Mouse (Mus musculus) MEL (cell line): ENCODE results near the gene Tex11. TPM values are rescaled to one million over a fixed set of nuclear protein-coding genes. Genes with fewer than 3 reads are reported as not detected.

Experiments used
- DNase-seq: peaks from one replicate; pipeline ENCODE4 v3.0.0; 2011; ENCODE audit warnings: low read depth, low spot score
- H3K27ac ChIP-seq: 2 replicates; pipeline ENCODE4 v1.5.1; 2012; ENCODE audit warnings: low read depth, mild to moderate bottlenecking, control low read depth, low read length, moderate library complexity; ENCODE audit not compliant: control insufficient read depth
- H3K27me3 ChIP-seq, 2 experiments: fragments of 150-350 bp in 1 of 2; sonication (generic) in 1 of 2; 2 replicates each; pipeline ENCODE4 v1.6.1; 2012; ENCODE audit warnings: low read length in 2 of 2, mild to moderate bottlenecking in 2 of 2, improper control_type of control experiment in 1 of 2, moderate library complexity in 1 of 2; ENCODE audit not compliant: insufficient read depth in 2 of 2, control insufficient read depth in 1 of 2
- H3K36me3 ChIP-seq, 2 experiments: 2 replicates each; pipeline ENCODE4 v1.6.1; 2012 to 2014; ENCODE audit warnings: low read length in 2 of 2, improper control_type of control experiment in 1 of 2, inconsistent platforms in 1 of 2, mild to moderate bottlenecking in 1 of 2; ENCODE audit not compliant: insufficient read depth in 2 of 2, control insufficient read depth in 1 of 2
- H3K4me1 ChIP-seq, 2 experiments: fragments of 150-350 bp in 1 of 2; sonication (generic) in 1 of 2; 2 replicates each; pipeline ENCODE4 v1.6.1; 2012; ENCODE audit warnings: low read length in 2 of 2, improper control_type of control experiment in 1 of 2, mild to moderate bottlenecking in 1 of 2; ENCODE audit not compliant: insufficient read depth in 2 of 2, control insufficient read depth in 1 of 2
- H3K4me3 ChIP-seq, 2 experiments: fragments of 150-350 bp in 1 of 2; sonication (generic) in 1 of 2; 2 replicates each; pipeline ENCODE4 v1.5.1; 2012; ENCODE audit warnings: low read depth in 2 of 2, low read length in 2 of 2, mild to moderate bottlenecking in 2 of 2, moderate library complexity in 2 of 2, control low read depth in 1 of 2, improper control_type of control experiment in 1 of 2; ENCODE audit not compliant: control insufficient read depth in 1 of 2, insufficient read depth in 1 of 2
- H3K79me2 ChIP-seq: 2 replicates; pipeline ENCODE4 v1.6.1; 2012; ENCODE audit warnings: mild to moderate bottlenecking, low read length, moderate library complexity; ENCODE audit not compliant: control insufficient read depth, poor library complexity, insufficient read depth
- H3K9ac ChIP-seq: 2 replicates; pipeline ENCODE4 v1.6.1; 2012; ENCODE audit warnings: low read depth, mild to moderate bottlenecking, control low read depth, low read length, moderate library complexity; ENCODE audit not compliant: control insufficient read depth, poor library complexity, severe bottlenecking
- H3K9me3 ChIP-seq: fragments of 150-350 bp; sonication (generic); replicated peaks from 2 replicates; pipeline ENCODE4 v1.6.1; 2012; ENCODE audit warnings: mild to moderate bottlenecking, low read length, improper control_type of control experiment, moderate library complexity; ENCODE audit not compliant: insufficient read depth
- CHD1 ChIP-seq: IDR thresholded peaks from 2 replicates; pipeline ENCODE4 v1.6.1; 2012; ENCODE audit warnings: low read depth, mild to moderate bottlenecking, inconsistent platforms, low read length, improper control_type of control experiment
- CHD2 ChIP-seq: IDR thresholded peaks from 2 replicates; pipeline ENCODE4 v1.6.1; 2011; ENCODE audit warnings: low read length, improper control_type of control experiment
- CTCF ChIP-seq, 3 experiments: IDR thresholded peaks in 2 of 3; conservative IDR thresholded peaks in 1 of 3; 2 replicates each; pipeline ENCODE4 v1.5.1; 2011 to 2012; ENCODE audit warnings: low read length in 3 of 3, low read depth in 2 of 3, mild to moderate bottlenecking in 2 of 3, improper control_type of control experiment in 1 of 3, inconsistent platforms in 1 of 3, mixed read lengths in 1 of 3, moderate library complexity in 1 of 3; ENCODE audit not compliant: control insufficient read depth in 1 of 3, insufficient read depth in 1 of 3, poor library complexity in 1 of 3, severe bottlenecking in 1 of 3
- E2F4 ChIP-seq: IDR thresholded peaks from 2 replicates; pipeline ENCODE4 v1.6.1; 2011; ENCODE audit warnings: low read depth, low read length, improper control_type of control experiment, borderline replicate concordance
- EP300 ChIP-seq, 2 experiments: IDR thresholded peaks; 2 replicates each; pipeline ENCODE4 v1.6.1; 2011; ENCODE audit warnings: improper control_type of control experiment in 2 of 2, low read length in 2 of 2, low read depth in 1 of 2, mild to moderate bottlenecking in 1 of 2
- ETS1 ChIP-seq: IDR thresholded peaks from 2 replicates; pipeline ENCODE4 v1.6.1; 2012; ENCODE audit warnings: low read depth, mild to moderate bottlenecking, inconsistent platforms, low read length, improper control_type of control experiment, moderate library complexity
- GABPA ChIP-seq: IDR thresholded peaks from 2 replicates; pipeline ENCODE4 v1.6.1; 2012; ENCODE audit warnings: low read depth, mild to moderate bottlenecking, inconsistent platforms, low read length, improper control_type of control experiment, moderate library complexity
- GATA1 ChIP-seq: IDR thresholded peaks from 2 replicates; pipeline ENCODE4 v1.6.1; 2011; ENCODE audit warnings: low read depth, low read length, improper control_type of control experiment
- HCFC1 ChIP-seq: IDR thresholded peaks from 2 replicates; pipeline ENCODE4 v1.6.1; 2012; ENCODE audit warnings: low read depth, mild to moderate bottlenecking, inconsistent platforms, low read length, improper control_type of control experiment, moderate library complexity
- JUND ChIP-seq: IDR thresholded peaks from 2 replicates; pipeline ENCODE4 v1.6.1; 2011; ENCODE audit warnings: low read depth, mild to moderate bottlenecking, improper control_type of control experiment, low read length
- KAT2A ChIP-seq: conservative IDR thresholded peaks from 2 replicates; pipeline ENCODE4 v1.6.1; 2012; ENCODE audit warnings: low read depth, low read length, improper control_type of control experiment, inconsistent platforms
- MAX ChIP-seq: IDR thresholded peaks from 2 replicates; pipeline ENCODE4 v1.6.1; 2011; ENCODE audit warnings: low read length, improper control_type of control experiment
- MEF2A ChIP-seq: IDR thresholded peaks from 2 replicates; pipeline ENCODE4 v1.6.1; 2014; ENCODE audit warnings: low read depth, mild to moderate bottlenecking, inconsistent platforms, low read length, improper control_type of control experiment; ENCODE audit not compliant: poor library complexity, insufficient replicate concordance, severe bottlenecking; ENCODE audit errors: extremely low read depth
- NELFE ChIP-seq: IDR thresholded peaks from 2 replicates; pipeline ENCODE4 v1.6.1; 2011; ENCODE audit warnings: low read depth, low read length, improper control_type of control experiment
- NRF1 ChIP-seq: IDR thresholded peaks from 2 replicates; pipeline ENCODE4 v1.6.1; 2014; ENCODE audit warnings: low read depth, mild to moderate bottlenecking, inconsistent platforms, low read length, improper control_type of control experiment, moderate library complexity; ENCODE audit not compliant: poor library complexity, insufficient read depth, severe bottlenecking
- POLR2AphosphoS2 ChIP-seq: IDR thresholded peaks from 2 replicates; pipeline ENCODE4 v1.6.1; 2011; ENCODE audit warnings: low read length, improper control_type of control experiment
- POLR2AphosphoS5 ChIP-seq: IDR thresholded peaks from 2 replicates; pipeline ENCODE4 v1.6.1; 2012; ENCODE audit warnings: low read depth, borderline replicate concordance, mild to moderate bottlenecking, inconsistent platforms, low read length, moderate library complexity, mixed read lengths
- RCOR1 ChIP-seq: IDR thresholded peaks from 2 replicates; pipeline ENCODE4 v1.6.1; 2012; ENCODE audit warnings: low read depth, mild to moderate bottlenecking, inconsistent platforms, low read length, improper control_type of control experiment
- SIN3A ChIP-seq: IDR thresholded peaks from 2 replicates; pipeline ENCODE4 v1.6.1; 2012; ENCODE audit warnings: low read length, improper control_type of control experiment, inconsistent platforms
- SMC3 ChIP-seq: IDR thresholded peaks from 2 replicates; pipeline ENCODE4 v1.6.1; 2011; ENCODE audit warnings: low read depth, low read length, improper control_type of control experiment
- TAL1 ChIP-seq: IDR thresholded peaks from 2 replicates; pipeline ENCODE4 v1.6.1; 2012; ENCODE audit warnings: mild to moderate bottlenecking, inconsistent platforms, low read length, moderate library complexity, mixed read lengths
- TBP ChIP-seq: IDR thresholded peaks from 2 replicates; pipeline ENCODE4 v1.8.0; 2011; ENCODE audit warnings: low read depth, low read length, improper control_type of control experiment
- TCF12 ChIP-seq: IDR thresholded peaks from 2 replicates; pipeline ENCODE4 v1.6.1; 2014; ENCODE audit warnings: low read depth, mild to moderate bottlenecking, inconsistent platforms, low read length, improper control_type of control experiment, moderate library complexity
- UBTF ChIP-seq: IDR thresholded peaks from 2 replicates; pipeline ENCODE4 v1.6.1; 2012; ENCODE audit warnings: low read depth, mild to moderate bottlenecking, inconsistent platforms, low read length, improper control_type of control experiment, moderate library complexity, borderline replicate concordance; ENCODE audit not compliant: insufficient read depth
- ZMIZ1 ChIP-seq: IDR thresholded peaks from 2 replicates; pipeline ENCODE4 v1.6.1; 2012; ENCODE audit warnings: low read depth, mild to moderate bottlenecking, inconsistent platforms, low read length, improper control_type of control experiment, moderate library complexity
- ZNF384 ChIP-seq: IDR thresholded peaks from 2 replicates; pipeline ENCODE4 v1.6.1; 2012; ENCODE audit warnings: low read depth, mild to moderate bottlenecking, inconsistent platforms, low read length, improper control_type of control experiment
- polyA plus RNA-seq, 2 experiments: library from polyadenylated mRNA; stranded (reverse) in 1 of 2; unstranded in 1 of 2; fragments of >175 nt in 1 of 2; fragments of >200 nt in 1 of 2; gene quantifications; 2 replicates each; pipeline versions ENCODE4 v1.2.1 to v1.2.4; 2012; ENCODE audit warnings: low replicate concordance in 2 of 2, low read depth in 1 of 2; ENCODE audit not compliant: insufficient read length in 2 of 2, insufficient read depth in 1 of 2, missing spikeins in 1 of 2
- total RNA-seq: library from RNA; depleted of rRNA; stranded (reverse); fragments of 300-350 nt; gene quantifications from 2 replicates; pipeline ENCODE4 v1.2.3, GENCODE M21; 2012

The Tex11 gene
- total and polyA plus RNA-seq, 3 experiments, result not detected

GRCm38 (mm10) chrX:101084192-101084591 is 24.7 kb upstream of the Tex11 start:
- Histone ChIP-seq H3K4me1 (peaks cover 0 to 5% of the 10 kb centered on the region in 2 experiments; a peak in 1 of 4 replicates), H3K9me3 (no peaks in the 10 kb centered on the region), H3K27me3 (no peaks in the 10 kb centered on the region), H3K79me2 (no peaks in the 10 kb centered on the region; the same call in 1 of the 2 replicates), H3K36me3 (no peaks in the 10 kb centered on the region), H3K27ac (no peak overlapping the region), H3K9ac (peak overlapping the region; percentile 68), H3K4me3 (peak overlapping the region; percentile 65 to 90)
- no peak for DNase-seq
- TF ChIP-seq MAX (no peak), JUND (no peak), POLR2AphosphoS2 (no peak), TAL1 (no peak), ZMIZ1 (no peak), NELFE (no peak)

DNA sequence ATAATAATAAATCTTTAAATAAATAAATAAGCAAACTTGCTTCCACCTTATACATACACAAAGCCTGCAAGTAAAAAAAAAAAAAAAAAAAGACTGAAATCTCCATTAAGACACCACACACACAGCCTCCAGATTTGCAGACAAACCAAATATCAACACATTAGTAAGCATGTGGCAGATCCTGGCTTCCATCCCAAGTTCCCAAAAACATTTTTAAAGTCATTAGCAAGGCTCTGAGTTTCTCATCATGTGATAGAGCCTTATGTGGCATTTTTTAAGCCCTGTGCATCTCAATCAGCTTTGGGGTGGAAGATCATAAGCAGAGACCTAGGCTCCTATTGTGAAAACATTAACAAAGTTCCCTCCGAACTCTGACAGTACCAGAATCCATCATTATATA is 5.8 kb upstream of the Tex11 start:
- Histone ChIP-seq H3K36me3 (no peaks in the 10 kb centered on the region), H3K9me3 (no peaks in the 10 kb centered on the region), H3K79me2 (no peaks in the 10 kb centered on the region), H3K4me1 (no peaks in the 10 kb centered on the region)
- TF ChIP-seq HCFC1 (no peak), RCOR1 (no peak), UBTF (no peak), SMC3 (no peak), CTCF (IDR thresholded peaks at IDR 0.05 in 2 of 3, conservative IDR thresholded peaks at IDR 0.05 in 1 of 3; ENCODE audit: control insufficient read depth in 1 of 3, insufficient read depth in 1 of 3, low read depth in 2 of 3, low read length in 3 of 3, poor library complexity in 1 of 3, severe bottlenecking in 1 of 3) (no peak)
- TF ChIP-seq, all 39 proteins: peak for 0
- no peaks in the 10 kb centered on the region for H3K27me3 ChIP-seq
- H3K9ac ChIP-seq, result no peak overlapping the region
- no peak overlapping the region for H3K4me3 ChIP-seq
- H3K27ac ChIP-seq, result no peak overlapping the region
- DNase-seq, result no peak

- Histone ChIP-seq H3K27me3 (no peaks in the 10 kb centered on the region), H3K4me3 (no peak overlapping the region), H3K27ac (no peak overlapping the region), H3K4me1 (no peaks in the 10 kb centered on the region), H3K36me3 (no peaks in the 10 kb centered on the region), H3K79me2 (no peaks in the 10 kb centered on the region), H3K9me3 (no peaks in the 10 kb centered on the region), H3K9ac (no peak overlapping the region)
- no peak for DNase-seq
- no peak for TF ChIP-seq NRF1
- no peak for TF ChIP-seq SIN3A
- no peak for TF ChIP-seq POLR2AphosphoS5
- no peak for TF ChIP-seq CHD1
- TF ChIP-seq MEF2A, result no peak
- no peak for TF ChIP-seq KAT2A
- no peak for TF ChIP-seq TBP
- TF ChIP-seq CHD2, result no peak
- TF ChIP-seq E2F4, result no peak
- TF ChIP-seq ZNF384, result no peak
- TF ChIP-seq MAX, result no peak
- no peak for TF ChIP-seq EP300 (IDR thresholded peaks at IDR 0.05; ENCODE audit: low read depth in 1 of 2, low read length in 2 of 2)
- no peak for TF ChIP-seq TCF12
- no peak for TF ChIP-seq ETS1
- TF ChIP-seq GABPA, result no peak
- TF ChIP-seq CTCF (IDR thresholded peaks at IDR 0.05 in 2 of 3, conservative IDR thresholded peaks at IDR 0.05 in 1 of 3; ENCODE audit: control insufficient read depth in 1 of 3, insufficient read depth in 1 of 3, low read depth in 2 of 3, low read length in 3 of 3, poor library complexity in 1 of 3, severe bottlenecking in 1 of 3), result no peak
- TF ChIP-seq GATA1, result no peak
Measured at GRCm38 (mm10) chrX:101063503-101063902, 4.0 kb upstream of the Tex11 start.
